Mouse (Mus musculus) MEL (cell line): ENCODE data around the gene Bbs9. TPM values are rescaled to one million over a fixed set of nuclear protein-coding genes. Genes with fewer than 3 reads are reported as not detected.

Experiments
- DNase-seq: peaks from one replicate; pipeline ENCODE4 v3.0.0; 2011; ENCODE audit warnings: low read depth, low spot score
- H3K27ac ChIP-seq: 2 replicates; pipeline ENCODE4 v1.5.1; 2012; ENCODE audit warnings: low read depth, mild to moderate bottlenecking, control low read depth, low read length, moderate library complexity; ENCODE audit not compliant: control insufficient read depth
- H3K27me3 ChIP-seq, 2 experiments: fragments of 150-350 bp in 1 of 2; sonication (generic) in 1 of 2; 2 replicates each; pipeline ENCODE4 v1.6.1; 2012; ENCODE audit warnings: low read length in 2 of 2, mild to moderate bottlenecking in 2 of 2, improper control_type of control experiment in 1 of 2, moderate library complexity in 1 of 2; ENCODE audit not compliant: insufficient read depth in 2 of 2, control insufficient read depth in 1 of 2
- H3K36me3 ChIP-seq, 2 experiments: 2 replicates each; pipeline ENCODE4 v1.6.1; 2012 to 2014; ENCODE audit warnings: low read length in 2 of 2, improper control_type of control experiment in 1 of 2, inconsistent platforms in 1 of 2, mild to moderate bottlenecking in 1 of 2; ENCODE audit not compliant: insufficient read depth in 2 of 2, control insufficient read depth in 1 of 2
- H3K4me1 ChIP-seq, 2 experiments: fragments of 150-350 bp in 1 of 2; sonication (generic) in 1 of 2; 2 replicates each; pipeline ENCODE4 v1.6.1; 2012; ENCODE audit warnings: low read length in 2 of 2, improper control_type of control experiment in 1 of 2, mild to moderate bottlenecking in 1 of 2; ENCODE audit not compliant: insufficient read depth in 2 of 2, control insufficient read depth in 1 of 2
- H3K4me3 ChIP-seq, 2 experiments: fragments of 150-350 bp in 1 of 2; sonication (generic) in 1 of 2; 2 replicates each; pipeline ENCODE4 v1.5.1; 2012; ENCODE audit warnings: low read depth in 2 of 2, low read length in 2 of 2, mild to moderate bottlenecking in 2 of 2, moderate library complexity in 2 of 2, control low read depth in 1 of 2, improper control_type of control experiment in 1 of 2; ENCODE audit not compliant: control insufficient read depth in 1 of 2, insufficient read depth in 1 of 2
- H3K79me2 ChIP-seq: 2 replicates; pipeline ENCODE4 v1.6.1; 2012; ENCODE audit warnings: mild to moderate bottlenecking, low read length, moderate library complexity; ENCODE audit not compliant: control insufficient read depth, poor library complexity, insufficient read depth
- H3K9ac ChIP-seq: 2 replicates; pipeline ENCODE4 v1.6.1; 2012; ENCODE audit warnings: low read depth, mild to moderate bottlenecking, control low read depth, low read length, moderate library complexity; ENCODE audit not compliant: control insufficient read depth, poor library complexity, severe bottlenecking
- H3K9me3 ChIP-seq: fragments of 150-350 bp; sonication (generic); replicated peaks from 2 replicates; pipeline ENCODE4 v1.6.1; 2012; ENCODE audit warnings: mild to moderate bottlenecking, low read length, improper control_type of control experiment, moderate library complexity; ENCODE audit not compliant: insufficient read depth
- BHLHE40 ChIP-seq: IDR thresholded peaks from 2 replicates; pipeline ENCODE4 v1.6.1; 2012; ENCODE audit warnings: low read depth, mild to moderate bottlenecking, inconsistent platforms, low read length, improper control_type of control experiment, borderline replicate concordance
- E2F4 ChIP-seq: IDR thresholded peaks from 2 replicates; pipeline ENCODE4 v1.6.1; 2011; ENCODE audit warnings: low read depth, low read length, improper control_type of control experiment, borderline replicate concordance
- GABPA ChIP-seq: IDR thresholded peaks from 2 replicates; pipeline ENCODE4 v1.6.1; 2012; ENCODE audit warnings: low read depth, mild to moderate bottlenecking, inconsistent platforms, low read length, improper control_type of control experiment, moderate library complexity
- HCFC1 ChIP-seq: IDR thresholded peaks from 2 replicates; pipeline ENCODE4 v1.6.1; 2012; ENCODE audit warnings: low read depth, mild to moderate bottlenecking, inconsistent platforms, low read length, improper control_type of control experiment, moderate library complexity
- JUND ChIP-seq: IDR thresholded peaks from 2 replicates; pipeline ENCODE4 v1.6.1; 2011; ENCODE audit warnings: low read depth, mild to moderate bottlenecking, improper control_type of control experiment, low read length
- MAX ChIP-seq: IDR thresholded peaks from 2 replicates; pipeline ENCODE4 v1.6.1; 2011; ENCODE audit warnings: low read length, improper control_type of control experiment
- MAZ ChIP-seq: IDR thresholded peaks from 2 replicates; pipeline ENCODE4 v1.6.1; 2012; ENCODE audit warnings: low read depth, mild to moderate bottlenecking, inconsistent platforms, low read length, improper control_type of control experiment
- MXI1 ChIP-seq: IDR thresholded peaks from 2 replicates; pipeline ENCODE4 v1.6.1; 2011; ENCODE audit warnings: mild to moderate bottlenecking, low read depth, low read length, improper control_type of control experiment
- MYB ChIP-seq: IDR thresholded peaks from 2 replicates; pipeline ENCODE4 v1.6.1; 2011; ENCODE audit warnings: mild to moderate bottlenecking, low read depth, low read length, improper control_type of control experiment
- POLR2AphosphoS5 ChIP-seq: IDR thresholded peaks from 2 replicates; pipeline ENCODE4 v1.6.1; 2012; ENCODE audit warnings: low read depth, borderline replicate concordance, mild to moderate bottlenecking, inconsistent platforms, low read length, moderate library complexity, mixed read lengths
- TAL1 ChIP-seq: IDR thresholded peaks from 2 replicates; pipeline ENCODE4 v1.6.1; 2012; ENCODE audit warnings: mild to moderate bottlenecking, inconsistent platforms, low read length, moderate library complexity, mixed read lengths
- USF1 ChIP-seq: IDR thresholded peaks from 2 replicates; pipeline ENCODE4 v1.6.1; 2014; ENCODE audit warnings: low read depth, mild to moderate bottlenecking, inconsistent platforms, low read length, improper control_type of control experiment, moderate library complexity
- USF2 ChIP-seq, 2 experiments: IDR thresholded peaks; 2 replicates each; pipeline ENCODE4 v1.6.1; 2011 to 2012; ENCODE audit warnings: improper control_type of control experiment in 2 of 2, low read length in 2 of 2, borderline replicate concordance in 1 of 2, inconsistent platforms in 1 of 2, low read depth in 1 of 2, mild to moderate bottlenecking in 1 of 2; ENCODE audit not compliant: insufficient read depth in 1 of 2
- ZKSCAN1 ChIP-seq: IDR thresholded peaks from 2 replicates; pipeline ENCODE4 v1.6.1; 2012; ENCODE audit warnings: low read depth, mild to moderate bottlenecking, inconsistent platforms, low read length, improper control_type of control experiment, moderate library complexity
- ZMIZ1 ChIP-seq: IDR thresholded peaks from 2 replicates; pipeline ENCODE4 v1.6.1; 2012; ENCODE audit warnings: low read depth, mild to moderate bottlenecking, inconsistent platforms, low read length, improper control_type of control experiment, moderate library complexity
- ZNF384 ChIP-seq: IDR thresholded peaks from 2 replicates; pipeline ENCODE4 v1.6.1; 2012; ENCODE audit warnings: low read depth, mild to moderate bottlenecking, inconsistent platforms, low read length, improper control_type of control experiment
- polyA plus RNA-seq, 2 experiments: library from polyadenylated mRNA; stranded (reverse) in 1 of 2; unstranded in 1 of 2; fragments of >175 nt in 1 of 2; fragments of >200 nt in 1 of 2; gene quantifications; 2 replicates each; pipeline versions ENCODE4 v1.2.1 to v1.2.4; 2012; ENCODE audit warnings: low replicate concordance in 2 of 2, low read depth in 1 of 2; ENCODE audit not compliant: insufficient read length in 2 of 2, insufficient read depth in 1 of 2, missing spikeins in 1 of 2
- total RNA-seq: library from RNA; depleted of rRNA; stranded (reverse); fragments of 300-350 nt; gene quantifications from 2 replicates; pipeline ENCODE4 v1.2.3, GENCODE M21; 2012

Gene Bbs9
- total and polyA plus RNA-seq, 3 experiments: 18.5 to 19.5 TPM; not detected in 1

DNA sequence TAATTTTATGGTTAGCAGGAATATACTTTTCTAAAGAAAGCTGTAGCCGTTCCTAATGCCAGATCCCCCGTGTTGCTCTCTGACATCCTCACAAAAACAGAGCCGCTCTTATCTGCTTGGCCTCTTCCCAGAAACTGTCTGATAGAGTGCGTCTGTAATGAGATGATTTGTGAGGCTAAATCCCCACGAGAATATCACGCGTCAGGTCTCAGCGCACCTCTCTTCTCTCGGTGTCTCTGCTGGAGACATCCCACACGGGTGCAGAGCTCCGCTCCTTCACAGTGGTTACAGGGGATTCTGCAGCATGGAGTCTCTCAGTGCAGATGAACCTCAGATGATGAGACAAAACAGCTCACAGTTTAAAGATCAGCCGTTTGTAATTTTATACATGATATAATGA lies 204.5 kb downstream of the Bbs9 start (continued):
- TF ChIP-seq USF2 (IDR thresholded peaks at IDR 0.05; ENCODE audit: borderline replicate concordance in 1 of 2, insufficient read depth in 1 of 2, low read depth in 1 of 2, low read length in 2 of 2): no peak

DNA sequence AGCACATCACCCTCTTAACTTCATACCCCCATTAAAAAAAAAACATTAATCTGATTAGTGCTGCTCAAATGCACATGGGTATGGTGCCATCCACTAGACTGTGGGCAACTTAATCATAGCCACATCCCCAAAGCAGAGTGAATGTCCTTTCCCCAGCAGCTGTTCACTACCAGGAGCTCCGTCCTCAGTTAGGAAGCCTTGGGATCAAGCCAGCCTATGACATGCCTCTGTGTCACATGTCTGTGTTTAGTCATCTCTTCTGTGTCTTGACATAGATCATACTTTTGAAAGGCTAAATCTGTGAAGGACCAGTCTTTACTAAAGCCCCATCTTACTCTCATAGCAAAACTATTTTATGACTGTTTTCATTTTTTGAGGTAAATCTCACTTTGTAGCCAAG lies 205.0 kb downstream of the Bbs9 start:
- no peak overlapping the region for H3K27ac ChIP-seq
- no peaks in the 10 kb centered on the region for H3K79me2 ChIP-seq
- H3K4me3 ChIP-seq: peak overlapping the region; percentile 14 to 20; a peak in 3 of 4 replicates
- H3K4me1 ChIP-seq: peaks cover 7 to 17% of the 10 kb centered on the region in 2 experiments
- H3K27me3 ChIP-seq: no peaks in the 10 kb centered on the region
- H3K36me3 ChIP-seq: peaks cover 0 to 9% of the 10 kb centered on the region in 2 experiments; a peak in 2 of 4 replicates
- DNase-seq: peak; percentile 56
- H3K9me3 ChIP-seq: no peaks in the 10 kb centered on the region
- TF ChIP-seq ZMIZ1 (no peak), MYB (no peak), USF1 (peak; percentile 42; the same call in 1 of the 2 replicates), JUND (no peak), MAZ (no peak), ZNF384 (no peak), MXI1 (no peak), GABPA (no peak), POLR2AphosphoS5 (no peak)
- H3K9ac ChIP-seq: no peak overlapping the region

DNA sequence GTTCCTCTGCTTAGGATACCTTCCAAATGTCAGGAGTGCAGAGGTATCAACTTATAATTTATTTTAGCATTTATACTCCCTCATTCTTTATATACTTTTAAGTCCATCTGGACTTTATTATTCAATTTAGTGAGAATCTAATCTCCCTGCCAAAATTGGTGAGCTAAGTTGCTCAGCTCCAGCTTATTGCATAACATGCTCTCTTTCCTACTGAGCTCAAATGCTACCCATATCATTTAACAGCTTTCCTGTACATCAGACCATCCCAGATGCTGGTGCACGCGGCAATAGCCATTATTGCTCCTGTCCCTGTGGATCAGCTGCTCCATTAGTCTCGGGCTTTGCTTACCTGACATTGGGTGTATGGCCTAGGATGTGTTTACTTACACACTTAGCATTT lies 208.3 kb downstream of the Bbs9 start:
- peaks cover 0 to 13% of the 10 kb centered on the region in 2 experiments; a peak in 2 of 4 replicates for H3K36me3 ChIP-seq
- TF ChIP-seq BHLHE40: no peak
- no peak for TF ChIP-seq HCFC1
- no peak for TF ChIP-seq E2F4
- no peak for TF ChIP-seq TAL1
- no peak for TF ChIP-seq ZMIZ1
- TF ChIP-seq MAX: no peak
- no peak for TF ChIP-seq ZKSCAN1
- TF ChIP-seq GABPA: no peak
- no peak for TF ChIP-seq MYB
- H3K9ac ChIP-seq: no peak overlapping the region
- no peaks in the 10 kb centered on the region for H3K9me3 ChIP-seq
- H3K4me1 ChIP-seq: peaks cover 12 to 16% of the 10 kb centered on the region in 2 experiments
- H3K4me3 ChIP-seq: no peak overlapping the region
- H3K27ac ChIP-seq: no peak overlapping the region
- no peaks in the 10 kb centered on the region for H3K79me2 ChIP-seq
- H3K27me3 ChIP-seq: no peaks in the 10 kb centered on the region
- no peak for DNase-seq
